Mouse (Mus musculus) c-Kit-positive CD71-positive TER-119-negative erythroid progenitor cells, embryonic 14.5 days (primary cell): ENCODE measurements at regions not wholly inside any gene's neighbourhood (a gene's known extent, or its start where the extent isn't known, plus 50 kb on each side); places are given as distances from the start of the nearest gene placed in this dataset.

Experiments
- DNase-seq: peaks from one replicate; pipeline ENCODE4 v3.0.0-alpha.2; 2013; ENCODE audit warnings: low read depth

DNA sequence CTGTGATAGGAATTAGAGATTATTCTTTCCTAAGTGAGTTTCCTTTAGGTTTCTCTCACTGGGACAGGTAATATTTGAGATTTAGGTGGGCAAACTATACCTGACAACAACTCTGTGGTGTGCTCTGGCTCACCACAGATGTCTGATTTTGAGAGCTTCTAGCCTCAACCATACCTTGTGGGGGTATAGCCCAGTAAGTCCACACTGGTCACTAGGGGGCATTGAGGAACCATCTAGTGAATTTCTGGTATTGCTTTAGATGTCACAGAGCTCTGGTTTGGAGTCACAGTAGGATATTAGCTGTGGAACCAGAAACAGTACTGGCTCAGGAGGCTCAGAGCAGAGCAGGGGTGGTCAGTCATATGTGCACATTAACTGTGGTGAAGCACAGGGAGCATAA lies 91.5 kb upstream of the 2210010C04Rik start:
- no peak for DNase-seq

DNA sequence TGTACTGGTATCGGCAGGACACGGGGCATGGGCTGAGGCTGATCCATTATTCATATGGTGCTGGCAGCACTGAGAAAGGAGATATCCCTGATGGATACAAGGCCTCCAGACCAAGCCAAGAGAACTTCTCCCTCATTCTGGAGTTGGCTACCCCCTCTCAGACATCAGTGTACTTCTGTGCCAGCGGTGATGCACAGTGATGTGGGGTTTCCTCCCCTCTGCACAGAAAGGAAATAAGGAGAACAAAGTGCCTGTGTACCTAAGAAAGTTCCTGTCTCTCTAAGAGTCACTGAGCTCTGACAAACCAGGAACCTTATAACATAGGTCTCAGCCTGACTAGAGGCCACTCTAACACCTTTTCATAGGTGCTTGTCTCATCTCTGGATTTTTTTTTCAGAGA lies 86.3 kb upstream of the 2210010C04Rik start:
- DNase-seq = no peak

DNA sequence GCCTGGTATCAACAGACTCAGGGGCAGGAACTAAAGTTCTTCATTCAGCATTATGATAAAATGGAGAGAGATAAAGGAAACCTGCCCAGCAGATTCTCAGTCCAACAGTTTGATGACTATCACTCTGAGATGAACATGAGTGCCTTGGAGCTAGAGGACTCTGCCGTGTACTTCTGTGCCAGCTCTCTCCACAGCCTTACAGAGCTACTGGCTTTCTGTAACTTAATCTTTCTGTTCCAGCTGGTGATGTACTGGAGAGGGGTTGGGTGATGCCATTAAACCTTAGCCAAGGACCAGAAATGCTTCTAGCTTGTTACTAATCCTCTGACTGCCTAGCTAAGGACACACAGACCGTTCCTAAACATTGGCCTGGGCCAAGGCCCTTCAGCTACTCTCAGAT lies 83.9 kb upstream of the 2210010C04Rik start:
- DNase-seq = no peak

DNA sequence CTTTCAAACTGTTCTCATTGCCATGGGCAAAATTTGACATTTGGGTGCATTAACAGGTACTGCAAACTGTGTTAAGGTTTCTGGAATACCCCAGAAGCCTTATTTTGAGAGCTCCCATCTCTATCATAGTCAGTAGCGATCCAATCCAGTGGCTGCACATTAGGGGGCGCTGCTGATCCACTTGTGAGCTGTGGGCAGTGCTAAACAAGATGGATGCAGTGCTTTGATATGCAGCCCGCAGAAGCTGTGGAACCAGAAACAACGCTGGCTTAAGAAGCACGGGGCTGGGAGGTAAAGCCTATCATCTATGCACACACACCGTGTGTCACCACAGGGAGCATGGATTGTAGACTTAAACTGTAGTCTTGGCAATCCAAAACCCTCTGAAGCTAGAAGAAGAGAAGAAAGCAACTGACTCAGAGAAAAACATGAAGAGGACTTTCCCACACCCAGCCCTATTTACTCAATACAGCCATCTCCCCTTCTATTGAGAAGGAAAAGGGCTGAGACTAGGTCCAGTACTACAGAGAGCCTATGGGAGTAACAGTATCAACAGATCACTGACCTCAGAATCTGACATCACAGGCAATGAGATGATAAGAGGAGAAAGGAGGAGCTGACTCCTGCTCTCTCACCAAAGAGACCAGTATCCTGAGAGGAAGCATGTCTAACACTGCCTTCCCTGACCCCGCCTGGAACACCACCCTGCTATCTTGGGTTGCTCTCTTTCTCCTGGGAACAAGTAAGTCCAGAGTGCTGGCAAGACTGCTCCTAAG lies 83.1 kb upstream of the 2210010C04Rik start:
- peak; percentile 81 for DNase-seq

DNA sequence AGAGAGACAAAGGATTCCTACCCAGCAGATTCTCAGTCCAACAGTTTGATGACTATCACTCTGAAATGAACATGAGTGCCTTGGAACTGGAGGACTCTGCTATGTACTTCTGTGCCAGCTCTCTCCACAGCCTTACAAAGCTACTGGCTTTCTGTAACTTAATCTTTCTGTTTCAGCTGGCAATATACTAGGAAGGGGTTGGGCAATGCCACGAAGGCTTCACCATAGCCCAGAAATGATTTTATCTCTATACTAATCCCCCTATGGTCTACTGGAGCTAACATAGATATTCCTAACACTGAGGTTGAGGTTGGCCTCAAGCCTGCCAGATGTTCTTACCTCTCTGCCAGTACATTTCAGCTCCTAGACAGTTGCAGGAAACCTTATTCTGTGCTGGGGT lies 78.6 kb upstream of the 2210010C04Rik start:
- DNase-seq = peak; percentile 63

DNA sequence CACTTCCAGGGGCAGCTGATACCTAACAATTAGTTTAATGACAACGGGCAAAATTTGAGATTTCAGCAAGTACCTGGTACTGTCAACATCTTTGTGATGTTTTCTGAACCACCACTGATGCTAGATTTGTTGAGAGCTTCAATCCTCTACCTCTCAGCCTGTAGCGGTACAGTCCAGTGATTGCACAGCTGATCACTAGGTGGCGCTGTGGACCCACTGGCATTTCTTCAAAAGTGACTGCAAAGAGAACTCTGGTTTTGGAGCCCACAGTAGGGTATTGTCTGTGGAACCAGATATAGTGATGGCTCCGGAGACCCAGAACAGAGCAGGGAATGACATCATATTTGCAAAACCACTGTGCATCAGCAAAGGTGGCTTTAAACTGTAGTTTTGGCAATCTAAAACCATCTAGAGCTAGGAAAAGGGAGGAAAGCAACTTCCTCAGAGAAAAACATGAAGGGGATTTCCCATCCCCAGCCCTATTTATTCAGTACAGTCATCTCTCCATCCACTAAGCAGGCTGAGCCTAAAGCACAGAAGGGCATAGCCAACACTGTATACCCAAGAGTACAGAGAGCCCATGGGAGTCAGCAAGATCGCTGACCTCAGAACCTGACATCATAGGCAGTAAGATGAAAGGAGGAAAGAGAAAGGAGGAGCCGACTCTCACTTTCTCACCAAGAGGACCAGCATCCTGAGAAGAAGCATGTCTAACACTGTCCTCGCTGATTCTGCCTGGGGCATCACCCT lies 77.7 kb upstream of the 2210010C04Rik start:
- peak; percentile 62 for DNase-seq

DNA sequence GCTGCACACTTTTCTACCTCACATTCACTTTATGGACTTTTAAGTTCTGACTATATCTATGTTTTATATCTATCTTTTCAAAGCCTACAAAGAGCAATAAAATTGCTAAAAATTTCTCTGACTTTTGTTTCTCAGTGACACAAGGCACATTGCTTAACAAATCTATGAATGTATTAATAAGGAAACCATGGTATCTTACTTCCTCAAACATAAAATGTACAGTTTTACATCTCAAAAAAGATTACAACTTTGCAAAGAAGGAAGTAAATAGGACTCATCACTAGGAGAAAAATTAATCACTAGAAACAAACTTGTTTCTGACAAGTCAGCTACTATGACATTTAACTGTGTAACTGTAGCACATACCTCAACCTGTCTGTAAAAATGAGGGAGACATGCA lies 76.5 kb upstream of the 2210010C04Rik start:
- no peak for DNase-seq

DNA sequence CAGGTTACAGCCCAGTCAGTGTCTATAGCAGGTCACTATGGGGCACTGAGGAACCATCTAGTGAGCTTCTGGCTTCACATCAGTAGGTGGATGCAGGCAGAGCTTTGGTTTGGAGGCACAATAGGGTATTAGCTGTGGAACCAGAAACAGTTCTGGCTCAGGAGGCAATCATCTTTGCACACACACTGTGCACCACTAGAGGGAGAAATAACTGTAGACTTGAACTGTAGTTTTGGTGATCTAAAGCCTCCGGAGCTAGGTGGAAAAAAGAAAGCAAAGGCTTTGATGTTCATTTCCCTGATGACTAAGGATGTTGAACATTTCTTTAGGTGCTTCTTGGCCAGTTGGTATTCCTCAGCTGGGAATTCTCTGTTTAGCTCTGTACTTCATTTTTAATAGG lies 73.6 kb upstream of the 2210010C04Rik start:
- DNase-seq = no peak

DNA sequence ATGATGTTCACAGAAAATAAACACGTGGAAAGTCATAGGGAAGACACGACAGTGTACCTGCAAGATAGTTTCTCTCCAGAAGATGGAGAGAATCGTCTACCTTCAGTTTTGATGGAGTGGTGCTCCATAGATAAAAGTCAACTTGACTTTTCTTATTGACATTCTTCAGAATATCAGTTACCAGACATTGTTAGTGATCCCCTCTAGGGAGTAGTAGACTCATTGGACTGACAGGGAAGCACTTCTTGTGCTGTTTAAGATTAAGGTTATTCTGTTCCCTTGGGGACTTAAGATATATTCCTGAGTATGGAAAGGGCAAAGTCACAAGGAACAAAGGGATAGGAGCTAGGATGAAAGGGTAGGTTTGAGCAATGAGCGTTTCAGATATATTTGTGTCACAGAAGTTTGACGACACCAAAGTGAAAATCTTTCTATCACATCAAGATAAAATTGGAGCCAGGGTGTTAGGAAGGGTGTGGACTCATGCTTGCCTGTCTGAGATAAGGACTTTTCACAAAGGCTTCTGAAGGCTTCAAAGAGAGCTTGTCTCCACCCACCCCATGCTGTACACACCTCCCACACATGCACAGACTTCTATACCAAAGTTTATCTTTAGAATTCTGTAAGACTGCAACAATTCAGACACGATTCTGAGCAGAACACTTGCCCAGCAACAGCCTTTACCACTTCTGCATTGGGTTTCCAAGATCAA lies 68.5 kb upstream of the 2210010C04Rik start:
- peak; percentile 63 for DNase-seq

DNA sequence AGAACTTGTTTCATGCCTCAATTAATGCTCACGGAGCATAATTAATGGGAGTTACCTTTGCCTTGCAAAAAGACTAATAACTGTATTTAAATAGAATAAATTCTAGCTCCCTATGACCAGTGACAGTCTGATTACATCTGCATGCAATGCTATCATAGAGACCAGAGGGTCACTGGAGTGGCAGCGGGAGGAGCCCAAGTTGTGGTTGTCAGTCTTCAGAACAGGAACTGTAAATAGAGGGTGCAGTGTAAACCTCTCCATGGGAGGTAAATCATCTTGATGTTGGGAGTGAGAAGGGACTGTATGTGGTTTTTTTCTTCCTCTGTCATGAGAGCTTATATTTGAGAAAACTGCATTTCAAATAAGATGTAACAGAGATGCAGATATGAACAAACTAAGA lies 66.7 kb upstream of the 2210010C04Rik start:
- DNase-seq = no peak

DNA sequence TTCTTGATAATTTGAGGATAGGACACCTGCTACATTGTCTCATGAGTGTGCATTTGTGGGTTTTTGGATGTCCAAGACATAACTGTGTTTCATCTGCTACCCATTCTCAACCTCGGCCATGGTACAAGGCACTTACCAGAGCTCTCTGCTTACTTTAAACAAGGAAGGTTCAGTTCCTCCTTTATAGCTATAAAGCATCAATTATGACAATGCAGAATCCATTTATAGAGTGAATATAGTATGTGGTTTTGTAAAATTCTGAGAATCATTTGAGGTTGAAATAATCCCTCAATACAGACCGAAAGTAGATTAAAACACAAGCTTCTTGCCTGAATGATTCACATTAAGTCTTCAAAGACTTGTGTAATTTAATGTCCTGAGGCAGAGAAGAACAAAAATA lies 64.9 kb upstream of the 2210010C04Rik start:
- no peak for DNase-seq

DNA sequence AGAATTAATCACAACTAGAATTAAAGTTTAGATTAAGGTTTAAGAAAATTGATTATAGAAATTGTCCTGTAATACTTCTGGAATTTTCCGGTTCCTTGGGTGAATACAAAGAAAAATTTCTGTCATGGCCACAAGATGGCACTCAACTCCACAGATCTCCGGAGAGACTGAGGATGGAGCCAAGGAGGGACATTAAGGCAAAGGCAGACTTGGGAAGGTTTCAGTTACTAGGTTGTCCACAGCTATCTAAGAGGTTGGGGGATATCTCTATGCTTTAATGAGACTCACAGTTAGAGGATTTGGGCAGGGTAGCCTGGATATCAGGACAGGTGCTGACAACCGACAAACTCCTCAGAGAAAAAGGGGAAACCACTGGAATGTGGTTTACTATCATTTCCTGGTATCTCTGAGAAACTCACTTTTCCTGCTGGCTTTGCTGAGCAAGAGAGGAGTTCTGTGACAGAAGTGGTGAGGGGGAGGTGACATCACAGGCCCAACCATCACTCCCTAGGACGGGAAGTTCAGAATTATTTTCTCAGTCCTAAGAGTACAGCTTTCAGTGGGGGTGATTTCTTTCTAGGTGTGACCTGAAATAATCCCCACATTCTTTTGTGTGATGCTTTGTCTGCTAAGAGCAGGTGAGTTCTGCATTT lies 56.0 kb upstream of the 2210010C04Rik start:
- no peak for DNase-seq
